Mouse (Mus musculus): ENCODE data around the gene Obox8. TPM values are rescaled to one million over a fixed set of nuclear protein-coding genes. Genes with fewer than 3 reads are reported as not detected.

Obox8 gene
- not detected for total RNA-seq (2021)

- intact Hi-C loops (cut with DNase I) = no loop called here
Observed at GRCm38 (mm10) chr7:14333457-14333856, at the start of gene Obox8. Gene Obox8, minus strand, starts transcription at chr7:14333557.

GRCm38 (mm10) chr7:14317209-14317608 lies 16.1 kb downstream of the Obox8 start:
- intact Hi-C loops (cut with DNase I) = no loop called here
- DNase-seq (ENCODE audit: extremely low spot score in 1 of 2, low spot score in 2 of 2) = peak in 1 of 2 experiments; percentile 1

More at GRCm38 (mm10) chr7:14333457-14333856, at the start of gene Obox8:
- no peak for DNase-seq (ENCODE audit: extremely low spot score in 1 of 2, low spot score in 2 of 2)

- DNase-seq (ENCODE audit: extremely low spot score in 1 of 2, low spot score in 2 of 2) = no peak
- intact Hi-C loops (cut with DNase I) = no loop called here
Observed at GRCm38 (mm10) chr7:14308671-14309070, 24.7 kb downstream of the Obox8 start.

GRCm38 (mm10) chr7:14307571-14307970 lies 25.8 kb downstream of the Obox8 start:
- intact Hi-C loops (cut with DNase I) = no loop called here
- DNase-seq (ENCODE audit: extremely low spot score in 1 of 2, low spot score in 2 of 2) = no peak

Other genes starting within 250 kb of the Obox8 start
- gene Sult2a3, start 210.5 kb downstream of the Obox8 start, total RNA-seq (2021) = not detected
- gene Sult2a6, start 78.7 kb downstream of the Obox8 start, total RNA-seq (2021) = not detected
- gene Sult2a8, start 113.2 kb upstream of the Obox8 start, total RNA-seq (2021) = not detected
- not detected for gene Sult2a7, start 160.7 kb upstream of the Obox8 start, total RNA-seq (2021)
- gene Vmn1r90, start 229.9 kb upstream of the Obox8 start, total RNA-seq (2021) = not detected